Mouse (Mus musculus) intestine, embryonic 14.5 days (tissue): ENCODE data around the gene Lman2. TPM values are rescaled to one million over a fixed set of nuclear protein-coding genes. Genes with fewer than 3 reads are reported as not detected.

Experiments used
- ATAC-seq: fragments of 200-750 bp; cut with Nextera tagmentation; replicated peaks from 2 replicates; pipeline ENCODE4 v1.8.0; 2017; ENCODE audit warnings: low read depth, moderate number of reproducible peaks, moderate TSS enrichment, moderate library complexity; ENCODE audit not compliant: low FRiP score, low TSS enrichment
- DNase-seq: peaks from one replicate; pipeline ENCODE4 v3.0.0-alpha.2; 2018; ENCODE audit warnings: low spot score
- H3K27ac ChIP-seq: fragments of 300-500 bp; sonication (generic); 2 replicates; pipeline ENCODE4 v1.5.1; 2014; ENCODE audit warnings: low read depth, mild to moderate bottlenecking, control low read depth
- H3K27me3 ChIP-seq: fragments of 300-500 bp; sonication (generic); replicated peaks from 2 replicates; pipeline ENCODE4 v1.6.1; 2014; ENCODE audit warnings: low read length, control low read depth; ENCODE audit not compliant: control insufficient read depth, insufficient read depth
- H3K36me3 ChIP-seq: fragments of 300-500 bp; sonication (generic); 2 replicates; pipeline ENCODE4 v1.6.1; 2014; ENCODE audit warnings: low read length, control low read depth; ENCODE audit not compliant: control insufficient read depth, insufficient read depth
- H3K4me1 ChIP-seq: fragments of 300-500 bp; sonication (generic); replicated peaks from 2 replicates; pipeline ENCODE4 v1.6.1; 2014; ENCODE audit warnings: low read length, control low read depth, mixed read lengths; ENCODE audit not compliant: control insufficient read depth, insufficient read depth
- H3K4me2 ChIP-seq: fragments of 300-500 bp; sonication (generic); 2 replicates; pipeline ENCODE4 v1.6.1; 2014; ENCODE audit warnings: low read length
- H3K4me3 ChIP-seq: fragments of 300-500 bp; sonication (generic); 2 replicates; pipeline ENCODE4 v1.5.1; 2014; ENCODE audit warnings: low read depth, low read length, control low read depth, mixed read lengths
- H3K9ac ChIP-seq: fragments of 300-500 bp; sonication (generic); 2 replicates; pipeline ENCODE4 v1.6.1; 2014; ENCODE audit warnings: mild to moderate bottlenecking, low read length
- H3K9me3 ChIP-seq: fragments of 300-500 bp; sonication (generic); 2 replicates; pipeline ENCODE4 v1.6.1; 2016; ENCODE audit warnings: low read length, control low read depth; ENCODE audit not compliant: control insufficient read depth
- WGBS: fragments of 180-500 bp; shearing (Covaris S2); extraction: QIAGEN DNeasy Blood & Tissue Kit; methylation state at CpG from one replicate; pipeline ENCODE4 v1.1.7; 2014; 5-methylcytosine and 5-hydroxymethylcytosine counted together
- polyA plus RNA-seq: library from polyadenylated mRNA; unstranded; fragments of >200 nt; fragmentation: Nextera tagmentation; extraction: Ambion mirVana; gene quantifications from 2 replicates; pipeline ENCODE4 v1.2.1, GENCODE M21; 2014

Gene Lman2
- polyA plus RNA-seq, 1 experiment from 2014 or later: 104 TPM

DNA sequence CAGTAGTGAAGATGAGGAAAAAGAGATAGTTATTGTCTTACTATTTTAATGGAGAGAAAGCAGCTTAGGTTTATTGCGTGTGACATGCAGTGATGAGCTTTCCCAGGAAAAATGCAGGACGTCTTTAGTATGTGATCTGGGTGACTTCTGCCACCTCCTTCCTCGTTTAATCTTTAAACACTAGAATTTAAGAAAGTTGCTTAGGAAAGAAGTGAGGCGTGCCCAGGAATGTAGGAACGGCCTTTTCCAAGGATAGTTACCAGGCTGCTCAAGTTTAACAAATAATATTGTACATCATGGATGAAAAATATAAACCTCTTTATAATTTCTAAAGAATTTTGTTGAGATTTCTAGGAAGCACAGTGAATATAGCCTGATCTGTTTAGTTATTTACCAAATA, 61.7 kb downstream of the Lman2 start:
- no peak overlapping the region for H3K9ac ChIP-seq
- no peak overlapping the region for H3K4me3 ChIP-seq
- no peak overlapping the region for H3K27ac ChIP-seq
- ATAC-seq: no peak
- H3K27me3 ChIP-seq: no peaks in the 10 kb centered on the region
- H3K36me3 ChIP-seq: peaks cover 95% of the 10 kb centered on the region
- no peak overlapping the region for H3K4me2 ChIP-seq
- H3K9me3 ChIP-seq: no peaks in the 10 kb centered on the region
- H3K4me1 ChIP-seq: no peaks in the 10 kb centered on the region
- no peak for DNase-seq
- WGBS: 89% methylated on average over 5 of the region's 5 CpGs

DNA sequence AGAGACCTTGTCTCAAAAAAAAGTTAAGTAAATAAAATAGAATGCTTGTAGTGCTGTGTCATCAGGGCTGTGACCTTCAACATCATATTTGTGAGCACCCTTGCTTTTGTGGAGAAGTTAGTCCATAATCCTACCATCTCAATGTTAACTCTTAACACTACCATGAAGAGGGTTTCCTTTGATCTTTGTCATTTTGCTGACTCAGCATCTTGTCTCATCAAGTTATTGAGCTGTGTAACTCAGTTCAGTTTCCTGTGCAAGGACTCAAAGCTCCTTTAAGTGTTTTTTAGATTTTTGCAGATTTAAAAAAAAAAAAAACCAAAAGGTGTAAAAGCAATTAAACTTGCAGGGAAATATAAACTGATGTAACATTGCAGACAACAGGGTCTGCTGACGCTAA, 65.8 kb downstream of the Lman2 start:
- H3K27me3 ChIP-seq: no peaks in the 10 kb centered on the region
- H3K27ac ChIP-seq: no peak overlapping the region
- H3K9me3 ChIP-seq: no peaks in the 10 kb centered on the region
- H3K4me1 ChIP-seq: no peaks in the 10 kb centered on the region
- DNase-seq (no peak), ATAC-seq (no peak)
- peaks cover 92% of the 10 kb centered on the region for H3K36me3 ChIP-seq
- H3K4me3 ChIP-seq: no peak overlapping the region
- H3K4me2 ChIP-seq: no peak overlapping the region
- H3K9ac ChIP-seq: no peak overlapping the region
- WGBS: 91% methylated on average over 1 of the region's 1 CpGs

Other genes starting within 250 kb of the Lman2 start
- gene Gm17617, start 229.2 kb downstream of the Lman2 start, polyA plus RNA-seq: not detected in 2 replicates
- gene Fgfr4, start 210.1 kb downstream of the Lman2 start, polyA plus RNA-seq: 19.5 and 22.5 TPM in 2 replicates
- 67.5 and 69.3 TPM in 2 replicates for gene Nsd1, start 153.0 kb downstream of the Lman2 start, polyA plus RNA-seq
- 586 and 598 TPM in 2 replicates for gene Prelid1, start 42.3 kb downstream of the Lman2 start, polyA plus RNA-seq
- gene Rab24, start 40.8 kb downstream of the Lman2 start, polyA plus RNA-seq: 82.6 and 86.0 TPM in 2 replicates
- 30.1 and 30.2 TPM in 2 replicates for gene Mxd3, start 33.0 kb downstream of the Lman2 start, polyA plus RNA-seq
- gene Rgs14, start 6.9 kb upstream of the Lman2 start, polyA plus RNA-seq: 0.63 and 1.0 TPM in 2 replicates
- not detected in 2 replicates for gene Slc34a1, start 35.4 kb upstream of the Lman2 start, polyA plus RNA-seq
- not detected in 2 replicates for gene Pfn3, start 52.4 kb upstream of the Lman2 start, polyA plus RNA-seq
- 0.16 TPM in 1 of 2 replicates, not detected in the other for gene F12, start 64.0 kb upstream of the Lman2 start, polyA plus RNA-seq
- 43.4 and 55.1 TPM in 2 replicates for gene Grk6, start 82.3 kb upstream of the Lman2 start, polyA plus RNA-seq
- 0.55 and 0.70 TPM in 2 replicates for gene Prr7, start 101.5 kb upstream of the Lman2 start, polyA plus RNA-seq
- 120 and 134 TPM in 2 replicates for gene Dbn1, start 125.3 kb upstream of the Lman2 start, polyA plus RNA-seq
- gene Pdlim7, start 150.9 kb upstream of the Lman2 start, polyA plus RNA-seq: 253 and 260 TPM in 2 replicates
- gene Dok3, start 166.5 kb upstream of the Lman2 start, polyA plus RNA-seq: 1.9 and 2.5 TPM in 2 replicates
- gene Ddx41, start 173.9 kb upstream of the Lman2 start, polyA plus RNA-seq: 63.9 and 73.1 TPM in 2 replicates
- gene Fam193b, start 208.3 kb upstream of the Lman2 start, polyA plus RNA-seq: 28.8 and 33.6 TPM in 2 replicates
- gene Tmed9, start 210.9 kb upstream of the Lman2 start, polyA plus RNA-seq: 59.9 and 64.8 TPM in 2 replicates
- gene B4galt7, start 237.1 kb upstream of the Lman2 start, polyA plus RNA-seq: 12.6 and 17.4 TPM in 2 replicates